Mouse (Mus musculus) forebrain, embryonic 11.5 days (tissue): ENCODE results near the gene Ptger1. TPM values are rescaled to one million over a fixed set of nuclear protein-coding genes. Genes with fewer than 3 reads are reported as not detected.

Experiments
- polyA plus RNA-seq: library from polyadenylated mRNA; unstranded; fragments of >200 nt; fragmentation: Nextera tagmentation; extraction: Ambion mirVana; gene quantifications from 2 replicates; pipeline ENCODE4 v1.2.1, GENCODE M21; 2014

The Ptger1 gene
- polyA plus RNA-seq, 1 experiment from 2014 or later = 0.47 TPM

Other genes starting within 250 kb of the Ptger1 start
- gene Scoc, start 208.3 kb upstream of the Ptger1 start, polyA plus RNA-seq = 143 and 161 TPM in 2 replicates
- not detected in 2 replicates for gene Olfr370, start 130.9 kb upstream of the Ptger1 start, polyA plus RNA-seq
- gene Ndufb7, start 100.0 kb upstream of the Ptger1 start, polyA plus RNA-seq = 333 and 339 TPM in 2 replicates
- gene Tecr, start 58.7 kb upstream of the Ptger1 start, polyA plus RNA-seq = 550 and 611 TPM in 2 replicates
- 73.8 and 78.5 TPM in 2 replicates for gene Dnajb1, start 58.5 kb upstream of the Ptger1 start, polyA plus RNA-seq
- gene Gipc1, start 14.0 kb upstream of the Ptger1 start, polyA plus RNA-seq = 217 and 231 TPM in 2 replicates
- 28.3 and 31.6 TPM in 2 replicates for gene Pkn1, start 32.5 kb downstream of the Ptger1 start, polyA plus RNA-seq
- gene Ddx39, start 48.5 kb downstream of the Ptger1 start, polyA plus RNA-seq = 251 and 267 TPM in 2 replicates
- gene Adgre5, start 74.6 kb downstream of the Ptger1 start, polyA plus RNA-seq = 12.2 and 12.6 TPM in 2 replicates
- gene Adgrl1, start 233.4 kb downstream of the Ptger1 start, polyA plus RNA-seq = 24.5 and 27.8 TPM in 2 replicates